Mouse (Mus musculus) urinary bladder, postnatal 14 days (tissue): Measurements from ENCODE around the gene Mapkapk2.

ENCODE experiments used
- DNase-seq: peaks from one replicate; pipeline ENCODE4 v3.0.0; 2021; ENCODE audit warnings: low spot score

Gene Mapkapk2

DNA sequence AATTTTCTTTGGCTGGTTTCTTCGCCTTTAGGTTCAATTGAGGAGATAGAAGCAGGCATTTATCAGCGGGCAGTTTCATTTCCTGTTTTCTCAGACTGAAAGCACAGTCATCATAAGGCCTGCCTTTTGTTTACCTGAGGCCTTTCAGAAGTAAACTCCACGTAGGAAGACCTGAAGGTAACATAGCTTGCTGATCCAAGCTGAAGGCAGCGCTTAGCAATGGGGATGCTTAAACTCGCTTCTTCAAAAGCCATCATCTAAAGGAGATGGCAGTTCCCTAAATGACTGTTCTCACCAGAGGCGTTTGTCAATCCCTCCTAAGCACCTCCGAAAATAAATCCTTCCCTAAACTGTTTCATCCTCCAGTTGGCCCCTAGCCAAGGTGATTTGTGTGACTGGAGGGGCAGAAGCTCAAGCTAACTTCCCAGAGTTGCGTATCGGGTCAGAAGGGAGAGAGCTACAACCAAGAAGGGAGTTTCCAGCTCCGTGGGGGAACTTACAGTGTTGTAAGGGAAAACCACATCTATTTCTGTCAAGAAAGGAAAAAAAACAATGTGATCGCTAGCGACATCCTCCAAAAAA, 13.0 kb upstream of the Mapkapk2 start:
- peak; percentile 35 for DNase-seq

- peak; percentile 78 for DNase-seq
These were observed 10.1 kb upstream of the Mapkapk2 start for GRCm38 (mm10) chr1:131107575-131108308.

DNA sequence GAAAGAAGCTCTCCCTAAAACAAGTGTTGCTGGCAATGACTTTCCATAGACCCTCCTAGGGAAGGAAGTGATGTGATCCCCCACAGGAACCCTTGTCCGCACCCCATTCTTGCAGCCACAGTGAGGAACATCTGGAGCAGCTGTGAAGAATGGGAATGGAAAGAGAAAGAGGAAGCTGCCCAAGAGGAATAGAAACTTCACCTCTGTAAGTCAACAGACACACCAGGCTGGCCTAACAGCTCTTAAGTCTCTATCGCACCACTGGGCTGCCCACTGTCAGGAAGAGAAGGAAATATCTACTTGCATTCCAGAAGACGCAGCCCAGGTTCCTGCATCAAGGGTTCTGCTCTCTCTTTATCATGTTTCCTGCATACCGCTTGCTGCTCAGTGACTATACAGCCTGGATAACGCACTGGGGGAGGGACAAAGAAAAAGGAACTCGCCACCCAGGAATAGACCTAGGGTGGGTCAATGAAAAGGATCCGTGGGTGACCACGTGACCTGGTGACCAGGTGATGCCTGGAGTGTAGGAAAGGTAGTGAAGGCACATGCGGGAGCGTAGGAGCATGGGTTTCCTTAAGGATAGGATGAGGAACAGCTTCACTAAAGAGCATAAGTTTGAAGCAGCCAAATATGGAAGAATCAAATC, 6.3 kb upstream of the Mapkapk2 start:
- DNase-seq, result no peak

DNA sequence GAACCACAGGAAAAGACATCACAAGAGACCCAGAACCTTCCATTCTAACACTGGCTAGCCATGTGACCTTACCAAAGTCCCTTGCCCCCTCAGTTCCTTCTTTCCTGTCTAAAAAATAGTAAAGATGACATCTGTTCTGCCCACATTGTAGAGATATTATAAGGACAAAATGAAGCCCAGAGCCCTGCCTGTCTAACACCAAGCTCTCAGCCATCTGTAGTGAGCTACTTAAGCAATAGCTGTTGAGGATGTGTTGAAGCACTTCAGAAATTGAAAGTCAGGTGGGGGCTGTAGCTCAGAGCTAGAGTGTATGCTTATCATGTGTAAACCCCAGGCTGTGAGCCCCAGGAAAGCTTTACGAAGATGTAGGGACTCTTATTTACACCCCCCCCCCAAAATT, 3.2 kb upstream of the Mapkapk2 start:
- DNase-seq, result no peak

GRCm38 (mm10) chr1:131096803-131097699, 575 bp downstream of the Mapkapk2 start:
- DNase-seq, result peak; percentile 66

DNA sequence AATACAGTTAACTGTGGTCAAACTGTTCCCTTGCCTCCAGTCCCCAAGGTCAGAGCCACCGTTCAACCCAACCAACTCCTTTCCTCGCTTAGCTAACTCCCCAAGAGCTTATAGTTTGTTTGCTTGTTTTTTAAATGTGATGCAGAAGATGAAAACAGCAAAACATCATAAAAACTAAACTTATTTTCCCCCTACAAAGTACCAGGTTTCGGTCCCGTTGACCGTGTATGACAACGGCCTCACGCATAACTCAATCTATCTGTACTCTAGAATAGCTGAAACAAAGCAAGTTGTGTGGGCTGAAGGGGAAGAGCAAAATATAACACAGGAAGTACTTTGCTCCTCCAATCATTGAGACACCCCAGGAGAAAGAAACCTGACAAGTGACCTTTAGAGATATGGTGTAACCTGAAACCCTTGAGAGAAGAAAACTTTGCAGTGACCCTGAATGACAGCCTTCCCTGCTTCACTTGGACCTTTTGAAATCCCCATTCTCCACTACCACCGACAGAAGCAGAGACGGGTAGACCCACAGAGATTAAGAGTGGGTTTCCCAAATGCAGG, 1.4 kb downstream of the Mapkapk2 start:
- no peak for DNase-seq

GRCm38 (mm10) chr1:131095574-131095973, 2.1 kb downstream of the Mapkapk2 start:
- DNase-seq, result no peak

GRCm38 (mm10) chr1:131093889-131094288, 3.7 kb downstream of the Mapkapk2 start:
- no peak for DNase-seq

DNA sequence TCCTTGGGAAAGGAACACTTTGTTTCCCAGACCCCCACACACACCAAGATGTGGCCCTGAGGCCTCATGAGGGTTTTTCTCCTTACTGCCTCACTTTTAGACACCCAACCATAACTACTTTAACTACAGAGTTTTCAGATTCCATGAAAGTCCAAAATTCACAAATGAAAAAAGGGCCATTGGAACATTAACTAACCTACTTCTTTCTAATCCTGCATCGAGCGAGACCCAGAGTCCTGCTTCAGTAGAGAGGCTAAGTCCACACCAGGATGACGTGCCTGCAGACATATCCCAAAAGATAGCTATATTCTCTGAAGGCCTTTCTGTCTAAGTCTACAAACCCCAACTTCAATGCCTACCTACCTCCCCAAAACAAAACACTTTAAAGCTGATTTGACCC, 4.8 kb downstream of the Mapkapk2 start:
- DNase-seq, result no peak

- no peak for DNase-seq
These were observed 5.5 kb downstream of the Mapkapk2 start for GRCm38 (mm10) chr1:131092173-131092572.

- no peak for DNase-seq
These were observed 6.1 kb downstream of the Mapkapk2 start for GRCm38 (mm10) chr1:131091481-131091880.

- no peak for DNase-seq
These were observed 6.7 kb downstream of the Mapkapk2 start for GRCm38 (mm10) chr1:131090877-131091276.

DNA sequence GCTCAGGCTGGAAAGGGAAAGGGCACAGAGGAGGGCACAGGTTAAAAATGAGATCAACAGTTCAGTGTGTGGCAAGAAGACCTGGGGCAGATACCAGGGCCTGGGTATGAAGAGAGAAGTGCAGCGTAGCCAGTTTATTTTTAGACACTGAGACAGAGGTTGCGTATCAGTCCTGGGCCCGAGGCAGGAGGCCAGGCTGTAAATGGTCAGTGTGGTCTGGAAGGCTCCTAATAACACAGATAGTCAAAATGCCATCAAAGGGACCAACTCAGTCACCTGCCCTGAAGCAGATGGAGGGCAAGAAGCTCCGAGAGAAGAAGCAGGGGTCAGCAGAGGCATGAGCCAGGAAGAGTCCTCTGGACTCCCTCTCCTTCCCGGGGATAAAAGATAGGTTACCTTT, 7.4 kb downstream of the Mapkapk2 start:
- DNase-seq, result no peak

DNA sequence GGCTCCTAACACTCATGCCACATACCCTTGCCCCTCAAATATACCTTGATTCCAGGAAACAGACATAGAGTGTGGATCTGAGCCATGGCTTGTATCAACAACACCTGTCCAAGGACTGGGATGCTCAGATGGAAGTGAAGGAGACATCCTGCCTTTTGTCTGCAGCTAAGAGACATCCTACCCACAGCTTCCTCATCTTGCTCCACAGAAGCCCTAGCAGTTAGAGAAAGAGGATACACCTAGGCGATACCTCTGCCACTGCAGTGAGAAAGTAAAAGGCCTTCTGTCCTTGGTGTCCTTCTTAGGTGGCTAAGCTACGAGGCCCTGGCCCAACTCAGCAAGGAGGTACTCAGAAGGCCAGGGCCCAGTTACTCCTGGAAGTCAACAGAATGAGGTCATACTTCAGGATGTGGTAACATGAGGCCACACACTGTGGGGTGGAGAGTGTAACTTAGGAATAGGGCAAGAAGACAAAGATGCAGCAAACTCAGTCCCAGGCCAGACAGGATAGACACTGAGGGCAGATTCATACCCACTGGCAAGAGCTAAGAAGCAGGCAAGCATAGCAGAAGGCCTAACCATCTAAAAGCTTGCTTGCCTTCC, 8.0 kb downstream of the Mapkapk2 start:
- no peak for DNase-seq

DNA sequence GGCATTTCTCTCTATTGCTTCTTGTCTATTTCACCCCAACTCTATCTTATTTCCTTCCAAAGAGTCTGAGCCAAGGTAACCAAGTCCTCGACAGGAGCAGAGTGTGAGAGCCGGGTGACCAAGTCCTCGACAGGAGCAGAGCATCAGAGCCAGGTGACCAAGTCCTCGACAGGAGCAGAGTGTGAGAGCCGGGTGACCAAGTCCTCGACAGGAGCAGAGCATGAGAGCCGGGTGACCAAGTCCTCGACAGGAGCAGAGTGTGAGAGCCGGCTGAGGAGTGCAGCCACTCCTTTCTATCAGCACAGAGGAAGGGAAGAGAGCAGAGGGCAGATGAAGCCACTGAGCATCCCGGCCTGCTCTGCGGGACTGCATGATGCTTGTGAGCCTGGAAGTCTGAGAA, 9.1 kb downstream of the Mapkapk2 start:
- no peak for DNase-seq

DNA sequence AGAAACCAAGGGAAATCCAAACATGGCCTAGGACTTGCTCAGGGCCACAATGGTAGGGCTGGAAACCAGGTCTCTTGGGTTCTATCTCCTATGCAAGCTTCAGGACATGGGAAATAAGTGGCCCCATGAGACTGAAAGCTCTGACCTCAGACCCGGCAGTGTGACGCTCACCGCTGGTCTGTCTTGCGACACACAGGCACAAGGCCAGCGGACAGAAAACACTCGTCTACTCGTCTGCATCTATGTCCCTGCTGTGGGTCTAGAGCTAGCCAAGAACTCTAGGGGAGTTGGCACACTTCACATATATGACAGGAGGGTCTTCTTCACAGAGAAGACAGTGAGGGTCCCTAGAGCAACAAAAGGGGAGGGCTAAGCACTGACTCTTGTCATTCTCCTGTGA, 10.7 kb downstream of the Mapkapk2 start:
- peak; percentile 46 for DNase-seq

GRCm38 (mm10) chr1:131085957-131086739, 11.5 kb downstream of the Mapkapk2 start:
- DNase-seq, result no peak

GRCm38 (mm10) chr1:131085272-131085671, 12.4 kb downstream of the Mapkapk2 start:
- DNase-seq, result no peak

- no peak for DNase-seq
These were observed 13.3 kb downstream of the Mapkapk2 start for GRCm38 (mm10) chr1:131084289-131084688.

GRCm38 (mm10) chr1:131083609-131084008, 14.0 kb downstream of the Mapkapk2 start:
- DNase-seq, result no peak

GRCm38 (mm10) chr1:131083122-131083521, 14.5 kb downstream of the Mapkapk2 start:
- no peak for DNase-seq
